Mouse (Mus musculus) heart, adult 2 months (tissue): ENCODE data around the gene Ly6g6e.

Experiments used
- CTCF ChIP-seq: fragments of 200-600 bp; IDR thresholded peaks from 2 replicates; pipeline ENCODE4 v1.8.1; 2022; ENCODE audit warnings: antibody characterized with exemption, mild to moderate bottlenecking, moderate library complexity
- POLR2A ChIP-seq: fragments of 200-500 bp; IDR thresholded peaks from 2 replicates; pipeline ENCODE4 v1.6.1; 2011; ENCODE audit warnings: mild to moderate bottlenecking, low read depth, low read length, control low read depth; ENCODE audit not compliant: insufficient read depth

DNA sequence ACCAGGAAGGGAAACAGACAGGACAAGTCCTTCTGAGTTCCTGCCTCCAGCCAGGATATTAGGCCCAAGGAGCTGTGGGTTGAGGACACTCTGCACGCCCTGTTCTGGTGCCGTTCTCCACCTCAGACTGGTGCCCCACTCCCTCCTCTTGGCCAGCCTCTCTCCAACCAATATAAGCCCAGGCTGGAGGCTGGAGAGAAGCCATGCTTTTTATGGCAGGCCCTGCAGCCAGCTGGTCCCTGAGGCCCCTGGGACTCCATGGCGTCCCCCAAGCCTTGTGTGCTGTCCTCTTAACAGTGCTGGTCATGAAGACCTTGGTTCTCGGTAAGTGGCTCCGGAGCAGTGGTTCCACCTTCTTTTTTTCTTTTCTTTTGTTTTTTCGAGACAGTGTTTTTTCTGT, 31.4 kb downstream of the Ly6g6e start, which contains the start of gene Ly6g5c:
- no peak for TF ChIP-seq CTCF
- TF ChIP-seq POLR2A = no peak
